Mouse (Mus musculus) MEL (cell line): Measurements from ENCODE around the gene Batf3. TPM values are rescaled to one million over a fixed set of nuclear protein-coding genes. Genes with fewer than 3 reads are reported as not detected.
"Not testable (repeated sequence)": the region's sequence is repeated elsewhere in the genome, so short reads cannot be mapped to it uniquely, and the experiment has no call there.

Experiments used
- DNase-seq: peaks from one replicate; pipeline ENCODE4 v3.0.0; 2011; ENCODE audit warnings: low read depth, low spot score
- H3K27ac ChIP-seq: 2 replicates; pipeline ENCODE4 v1.5.1; 2012; ENCODE audit warnings: low read depth, mild to moderate bottlenecking, control low read depth, low read length, moderate library complexity; ENCODE audit not compliant: control insufficient read depth
- H3K27me3 ChIP-seq, 2 experiments: fragments of 150-350 bp in 1 of 2; sonication (generic) in 1 of 2; 2 replicates each; pipeline ENCODE4 v1.6.1; 2012; ENCODE audit warnings: low read length in 2 of 2, mild to moderate bottlenecking in 2 of 2, improper control_type of control experiment in 1 of 2, moderate library complexity in 1 of 2; ENCODE audit not compliant: insufficient read depth in 2 of 2, control insufficient read depth in 1 of 2
- H3K36me3 ChIP-seq, 2 experiments: 2 replicates each; pipeline ENCODE4 v1.6.1; 2012 to 2014; ENCODE audit warnings: low read length in 2 of 2, improper control_type of control experiment in 1 of 2, inconsistent platforms in 1 of 2, mild to moderate bottlenecking in 1 of 2; ENCODE audit not compliant: insufficient read depth in 2 of 2, control insufficient read depth in 1 of 2
- H3K4me1 ChIP-seq, 2 experiments: fragments of 150-350 bp in 1 of 2; sonication (generic) in 1 of 2; 2 replicates each; pipeline ENCODE4 v1.6.1; 2012; ENCODE audit warnings: low read length in 2 of 2, improper control_type of control experiment in 1 of 2, mild to moderate bottlenecking in 1 of 2; ENCODE audit not compliant: insufficient read depth in 2 of 2, control insufficient read depth in 1 of 2
- H3K4me3 ChIP-seq, 2 experiments: fragments of 150-350 bp in 1 of 2; sonication (generic) in 1 of 2; 2 replicates each; pipeline ENCODE4 v1.5.1; 2012; ENCODE audit warnings: low read depth in 2 of 2, low read length in 2 of 2, mild to moderate bottlenecking in 2 of 2, moderate library complexity in 2 of 2, control low read depth in 1 of 2, improper control_type of control experiment in 1 of 2; ENCODE audit not compliant: control insufficient read depth in 1 of 2, insufficient read depth in 1 of 2
- H3K79me2 ChIP-seq: 2 replicates; pipeline ENCODE4 v1.6.1; 2012; ENCODE audit warnings: mild to moderate bottlenecking, low read length, moderate library complexity; ENCODE audit not compliant: control insufficient read depth, poor library complexity, insufficient read depth
- H3K9ac ChIP-seq: 2 replicates; pipeline ENCODE4 v1.6.1; 2012; ENCODE audit warnings: low read depth, mild to moderate bottlenecking, control low read depth, low read length, moderate library complexity; ENCODE audit not compliant: control insufficient read depth, poor library complexity, severe bottlenecking
- H3K9me3 ChIP-seq: fragments of 150-350 bp; sonication (generic); replicated peaks from 2 replicates; pipeline ENCODE4 v1.6.1; 2012; ENCODE audit warnings: mild to moderate bottlenecking, low read length, improper control_type of control experiment, moderate library complexity; ENCODE audit not compliant: insufficient read depth
- BHLHE40 ChIP-seq: IDR thresholded peaks from 2 replicates; pipeline ENCODE4 v1.6.1; 2012; ENCODE audit warnings: low read depth, mild to moderate bottlenecking, inconsistent platforms, low read length, improper control_type of control experiment, borderline replicate concordance
- CHD1 ChIP-seq: IDR thresholded peaks from 2 replicates; pipeline ENCODE4 v1.6.1; 2012; ENCODE audit warnings: low read depth, mild to moderate bottlenecking, inconsistent platforms, low read length, improper control_type of control experiment
- CHD2 ChIP-seq: IDR thresholded peaks from 2 replicates; pipeline ENCODE4 v1.6.1; 2011; ENCODE audit warnings: low read length, improper control_type of control experiment
- ELF1 ChIP-seq: IDR thresholded peaks from 2 replicates; pipeline ENCODE4 v1.6.1; 2014; ENCODE audit warnings: low read depth, mild to moderate bottlenecking, inconsistent platforms, low read length, improper control_type of control experiment, moderate library complexity
- ETS1 ChIP-seq: IDR thresholded peaks from 2 replicates; pipeline ENCODE4 v1.6.1; 2012; ENCODE audit warnings: low read depth, mild to moderate bottlenecking, inconsistent platforms, low read length, improper control_type of control experiment, moderate library complexity
- GABPA ChIP-seq: IDR thresholded peaks from 2 replicates; pipeline ENCODE4 v1.6.1; 2012; ENCODE audit warnings: low read depth, mild to moderate bottlenecking, inconsistent platforms, low read length, improper control_type of control experiment, moderate library complexity
- GATA1 ChIP-seq: IDR thresholded peaks from 2 replicates; pipeline ENCODE4 v1.6.1; 2011; ENCODE audit warnings: low read depth, low read length, improper control_type of control experiment
- MEF2A ChIP-seq: IDR thresholded peaks from 2 replicates; pipeline ENCODE4 v1.6.1; 2014; ENCODE audit warnings: low read depth, mild to moderate bottlenecking, inconsistent platforms, low read length, improper control_type of control experiment; ENCODE audit not compliant: poor library complexity, insufficient replicate concordance, severe bottlenecking; ENCODE audit errors: extremely low read depth
- MXI1 ChIP-seq: IDR thresholded peaks from 2 replicates; pipeline ENCODE4 v1.6.1; 2011; ENCODE audit warnings: mild to moderate bottlenecking, low read depth, low read length, improper control_type of control experiment
- MYC ChIP-seq: IDR thresholded peaks from 2 replicates; pipeline ENCODE4 v1.6.1; 2011; ENCODE audit warnings: low read depth, mild to moderate bottlenecking, low read length, improper control_type of control experiment, moderate library complexity
- NELFE ChIP-seq: IDR thresholded peaks from 2 replicates; pipeline ENCODE4 v1.6.1; 2011; ENCODE audit warnings: low read depth, low read length, improper control_type of control experiment
- POLR2A ChIP-seq, 2 experiments: IDR thresholded peaks; 2 replicates each; pipeline ENCODE4 v1.6.1; 2011 to 2012; ENCODE audit warnings: low read length in 2 of 2, mild to moderate bottlenecking in 2 of 2, control low read depth in 1 of 2, improper control_type of control experiment in 1 of 2, low read depth in 1 of 2, moderate library complexity in 1 of 2; ENCODE audit not compliant: control insufficient read depth in 1 of 2, insufficient read depth in 1 of 2, poor library complexity in 1 of 2
- RAD21 ChIP-seq: IDR thresholded peaks from 2 replicates; pipeline ENCODE4 v1.6.1; 2011; ENCODE audit warnings: mild to moderate bottlenecking, low read depth, low read length, improper control_type of control experiment
- SIN3A ChIP-seq: IDR thresholded peaks from 2 replicates; pipeline ENCODE4 v1.6.1; 2012; ENCODE audit warnings: low read length, improper control_type of control experiment, inconsistent platforms
- TCF12 ChIP-seq: IDR thresholded peaks from 2 replicates; pipeline ENCODE4 v1.6.1; 2014; ENCODE audit warnings: low read depth, mild to moderate bottlenecking, inconsistent platforms, low read length, improper control_type of control experiment, moderate library complexity
- UBTF ChIP-seq: IDR thresholded peaks from 2 replicates; pipeline ENCODE4 v1.6.1; 2012; ENCODE audit warnings: low read depth, mild to moderate bottlenecking, inconsistent platforms, low read length, improper control_type of control experiment, moderate library complexity, borderline replicate concordance; ENCODE audit not compliant: insufficient read depth
- USF1 ChIP-seq: IDR thresholded peaks from 2 replicates; pipeline ENCODE4 v1.6.1; 2014; ENCODE audit warnings: low read depth, mild to moderate bottlenecking, inconsistent platforms, low read length, improper control_type of control experiment, moderate library complexity
- USF2 ChIP-seq, 2 experiments: IDR thresholded peaks; 2 replicates each; pipeline ENCODE4 v1.6.1; 2011 to 2012; ENCODE audit warnings: improper control_type of control experiment in 2 of 2, low read length in 2 of 2, borderline replicate concordance in 1 of 2, inconsistent platforms in 1 of 2, low read depth in 1 of 2, mild to moderate bottlenecking in 1 of 2; ENCODE audit not compliant: insufficient read depth in 1 of 2
- polyA plus RNA-seq, 2 experiments: library from polyadenylated mRNA; stranded (reverse) in 1 of 2; unstranded in 1 of 2; fragments of >175 nt in 1 of 2; fragments of >200 nt in 1 of 2; gene quantifications; 2 replicates each; pipeline versions ENCODE4 v1.2.1 to v1.2.4; 2012; ENCODE audit warnings: low replicate concordance in 2 of 2, low read depth in 1 of 2; ENCODE audit not compliant: insufficient read length in 2 of 2, insufficient read depth in 1 of 2, missing spikeins in 1 of 2
- total RNA-seq: library from RNA; depleted of rRNA; stranded (reverse); fragments of 300-350 nt; gene quantifications from 2 replicates; pipeline ENCODE4 v1.2.3, GENCODE M21; 2012

Batf3 gene
- total and polyA plus RNA-seq, 3 experiments: 1.5 to 2.4 TPM; not detected in 1

DNA sequence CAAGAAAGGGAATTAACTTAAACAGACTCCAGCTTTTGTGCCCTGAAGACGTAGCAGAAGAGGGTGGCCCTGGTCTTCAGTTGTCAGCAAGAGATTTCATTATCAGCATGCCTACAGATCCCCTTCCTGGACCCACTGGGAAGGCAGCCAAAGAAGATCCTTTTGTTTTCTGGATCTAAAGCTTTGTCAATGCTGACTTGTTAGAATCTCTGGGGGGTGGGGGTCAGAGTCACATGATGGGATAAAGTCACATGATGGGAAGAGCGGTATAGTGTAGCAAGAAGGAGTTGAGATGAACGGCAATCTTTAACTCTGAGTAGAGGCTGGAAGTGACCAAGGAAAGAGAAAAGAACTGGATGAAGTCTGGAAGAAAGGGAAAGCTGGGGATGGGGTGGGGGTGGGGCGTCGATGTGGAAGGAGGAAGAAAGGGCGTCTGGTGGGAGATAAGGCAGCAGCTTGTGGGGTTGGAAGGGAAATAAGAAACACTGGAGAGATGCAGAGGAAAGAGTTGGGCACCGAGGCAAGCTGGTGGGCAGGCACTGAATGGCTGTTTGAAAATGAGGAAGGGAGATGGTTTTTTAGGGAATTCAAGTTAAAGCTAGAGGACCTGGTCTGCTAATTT lies 41.3 kb downstream of the Batf3 start (continued):
- peak; percentile 69 for TF ChIP-seq GATA1
- TF ChIP-seq RAD21: no peak
- peak; percentile 55 for TF ChIP-seq MXI1

DNA sequence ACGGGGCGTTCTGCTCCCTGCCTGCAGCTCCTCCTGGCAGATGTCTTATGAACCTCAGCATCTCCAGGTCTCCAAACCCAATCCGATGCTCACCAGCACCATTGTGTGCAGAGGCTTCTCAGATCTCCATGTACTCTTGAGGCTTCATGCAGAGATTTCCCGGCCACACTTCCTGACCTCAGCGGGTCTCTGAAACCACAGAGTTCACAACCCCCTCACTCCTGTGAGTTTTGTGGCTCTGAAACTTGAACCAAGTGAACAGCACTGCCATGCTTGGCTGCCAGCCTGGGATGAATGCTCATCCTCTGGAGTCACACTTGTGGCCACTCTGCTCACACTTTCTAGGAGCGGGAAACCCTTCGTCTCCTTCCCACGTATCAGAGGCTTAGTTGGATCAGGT lies 43.3 kb downstream of the Batf3 start:
- DNase-seq: no peak
- Histone ChIP-seq H3K36me3 (peaks cover 0 to 10% of the 10 kb centered on the region in 2 experiments; a peak in 2 of 4 replicates), H3K9ac (no peak overlapping the region), H3K4me3 (no peak overlapping the region), H3K9me3 (no peaks in the 10 kb centered on the region), H3K27me3 (no peaks in the 10 kb centered on the region), H3K79me2 (no peaks in the 10 kb centered on the region), H3K4me1 (peaks cover 2 to 21% of the 10 kb centered on the region in 2 experiments), H3K27ac (no peak overlapping the region)
- TF ChIP-seq TCF12 (no peak), MYC (no peak), CHD1 (no peak), SIN3A (no peak), MXI1 (no peak), ELF1 (no peak), NELFE (no peak), CHD2 (no peak), GABPA (no peak), POLR2A (IDR thresholded peaks at IDR 0.05; ENCODE audit: control insufficient read depth in 1 of 2, insufficient read depth in 1 of 2, low read depth in 1 of 2, low read length in 2 of 2, poor library complexity in 1 of 2) (no peak), RAD21 (no peak), ETS1 (no peak), UBTF (no peak), MEF2A (no peak)

DNA sequence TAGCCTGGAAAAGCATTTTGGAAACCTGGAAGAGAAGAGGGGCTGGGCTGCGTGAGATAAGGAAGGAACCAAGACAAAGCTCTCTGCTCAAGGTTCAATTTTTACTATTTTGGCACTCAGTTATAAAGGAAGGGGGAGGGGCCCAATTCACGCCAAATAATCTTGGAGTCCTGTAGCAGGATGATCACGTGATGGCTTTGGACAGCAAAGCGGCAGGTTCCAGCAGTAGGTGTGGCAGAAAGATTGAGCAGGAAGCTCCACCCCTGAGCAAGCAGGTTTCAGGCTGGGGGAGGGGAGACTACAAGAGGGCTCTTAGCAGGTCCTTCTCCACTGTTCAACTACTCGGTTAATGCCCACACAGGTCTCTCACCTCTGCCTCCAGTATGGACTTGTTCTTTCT lies 51.8 kb downstream of the Batf3 start:
- not testable (repeated sequence) for H3K27me3 ChIP-seq, DNase-seq, H3K27ac ChIP-seq, H3K79me2 ChIP-seq, H3K4me3 ChIP-seq, H3K9ac ChIP-seq, H3K9me3 ChIP-seq
- peaks cover 0 to 13% of the 10 kb centered on the region in 2 experiments; a peak in 2 of 4 replicates for H3K36me3 ChIP-seq
- H3K4me1 ChIP-seq: peaks cover 2 to 23% of the 10 kb centered on the region in 2 experiments
- peak in 1 of 2 experiments; percentile 51; a peak in 1 of 4 replicates for TF ChIP-seq USF2 (IDR thresholded peaks at IDR 0.05; ENCODE audit: borderline replicate concordance in 1 of 2, insufficient read depth in 1 of 2, low read depth in 1 of 2, low read length in 2 of 2)
- peak; percentile 18; the same call in 1 of the 2 replicates for TF ChIP-seq BHLHE40
- TF ChIP-seq USF1: peak; percentile 85
